Mouse (Mus musculus): ENCODE measurements at regions not wholly inside any gene's neighbourhood (a gene's known extent, or its start where the extent isn't known, plus 50 kb on each side); places are given as distances from the start of the nearest gene placed in this dataset.

DNA sequence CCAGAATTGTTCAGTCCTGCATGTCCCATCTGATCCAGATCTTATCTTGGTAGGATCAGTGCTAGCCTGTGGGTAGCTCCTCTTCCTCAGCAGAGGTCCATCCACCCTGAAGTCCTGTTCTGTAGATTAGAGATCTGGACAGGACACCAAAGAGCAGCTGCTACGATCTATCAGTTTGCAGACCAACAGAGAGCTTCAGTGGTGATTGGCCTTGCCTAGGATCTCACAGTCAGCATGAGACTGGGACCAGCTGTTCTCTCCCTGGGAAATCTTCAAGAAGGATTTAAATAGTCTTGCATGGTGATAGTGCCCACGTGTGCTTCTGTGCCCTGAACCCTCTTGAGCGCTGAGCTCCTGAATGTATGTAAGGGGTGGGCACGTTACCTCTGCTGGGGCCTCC, 178.4 kb upstream of the Sulf2 start:
- Histone ChIP-seq H3K4me3 (ENCODE audit: inconsistent target) (no peak overlapping the region), H3K27ac (no peak overlapping the region), H3K79me2 (ENCODE audit: inconsistent target) (no peaks in the 10 kb centered on the region), H3K36me3 (ENCODE audit: inconsistent target) (no peaks in the 10 kb centered on the region)
- WGBS (ENCODE audit: missing documents) = 94% methylated on average over 4 of the region's 4 CpGs

DNA sequence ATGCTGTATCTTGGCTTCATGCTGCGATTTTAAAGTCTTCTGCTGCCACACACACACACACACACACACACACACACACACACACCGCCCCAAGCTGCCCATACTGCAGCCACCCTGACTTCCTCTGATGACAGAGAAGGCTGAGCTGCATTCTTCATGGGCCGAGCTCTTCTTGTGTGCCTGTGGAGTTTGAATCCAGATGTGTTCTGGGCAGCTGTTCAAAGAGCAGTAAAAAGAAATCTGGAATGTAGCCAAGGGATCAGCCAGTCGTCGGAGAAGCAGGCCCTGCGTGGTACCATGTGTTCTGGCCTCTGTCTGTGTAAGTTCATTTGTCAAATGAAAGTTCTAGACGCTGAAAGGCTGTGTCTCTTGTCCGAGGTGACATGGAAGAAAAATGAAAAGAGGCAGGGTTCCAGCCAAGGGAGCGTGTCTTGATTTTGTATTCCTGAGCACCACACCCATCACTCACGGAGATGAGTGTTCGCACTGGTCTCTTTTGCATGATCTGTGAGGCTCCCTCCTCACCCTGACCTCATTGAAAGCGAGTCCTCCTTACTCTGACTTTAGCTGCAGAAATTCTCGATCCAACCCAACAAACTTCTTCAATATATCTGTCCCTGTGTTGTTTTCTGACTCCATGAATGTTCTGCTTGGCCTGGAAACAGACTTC, 177.4 kb upstream of the Sulf2 start:
- H3K36me3 ChIP-seq (ENCODE audit: inconsistent target) = no peaks in the 10 kb centered on the region
- H3K27ac ChIP-seq = no peak overlapping the region
- H3K79me2 ChIP-seq (ENCODE audit: inconsistent target) = no peaks in the 10 kb centered on the region
- WGBS (ENCODE audit: missing documents) = 68% methylated on average over 13 of the region's 13 CpGs
- no peak overlapping the region for H3K4me3 ChIP-seq (ENCODE audit: inconsistent target)

DNA sequence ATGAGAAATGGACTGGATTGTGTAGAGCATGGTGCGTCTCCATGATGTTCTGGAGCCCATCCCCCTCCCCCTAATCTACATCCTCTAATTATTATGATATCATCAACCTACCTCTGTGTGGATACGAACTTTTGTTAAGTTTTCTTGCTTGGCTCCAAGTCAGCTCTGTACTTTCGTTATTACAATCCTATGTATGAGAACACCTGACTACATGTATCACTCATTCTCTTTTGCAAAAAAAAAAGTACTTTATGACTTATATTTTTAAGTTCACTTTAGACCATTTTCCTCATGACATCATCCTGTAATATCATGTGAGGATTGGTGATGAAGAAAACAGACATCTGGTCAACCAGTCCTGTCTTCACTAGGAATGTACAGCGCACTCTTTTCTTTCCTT, 175.7 kb upstream of the Sulf2 start:
- H3K79me2 ChIP-seq (ENCODE audit: inconsistent target) = no peaks in the 10 kb centered on the region
- H3K4me3 ChIP-seq (ENCODE audit: inconsistent target) = no peak overlapping the region
- H3K27ac ChIP-seq = no peak overlapping the region
- WGBS (ENCODE audit: missing documents) = 95% methylated on average over 4 of the region's 4 CpGs
- no peaks in the 10 kb centered on the region for H3K36me3 ChIP-seq (ENCODE audit: inconsistent target)

DNA sequence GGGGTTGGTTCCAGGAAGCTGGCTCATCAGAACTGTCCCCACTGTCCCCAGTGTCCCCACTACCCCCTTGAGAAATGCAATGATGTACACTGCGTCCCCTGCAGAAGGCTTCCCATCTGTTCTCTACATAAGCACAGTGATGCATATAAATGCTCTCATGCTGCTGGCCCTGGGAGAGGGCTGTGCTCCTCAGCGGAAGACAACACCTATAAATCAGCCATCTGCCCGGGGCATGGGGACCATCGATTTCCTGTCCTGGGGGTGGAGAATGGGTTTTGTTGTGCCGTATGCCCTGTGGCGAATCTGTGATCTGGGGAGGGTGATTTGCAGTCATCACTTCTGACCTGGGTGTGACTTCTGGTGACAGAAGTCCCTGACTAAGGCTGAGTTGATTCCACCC, 174.9 kb upstream of the Sulf2 start:
- WGBS (ENCODE audit: missing documents) = 45% methylated on average over 6 of the region's 6 CpGs
- Histone ChIP-seq H3K4me3 (ENCODE audit: inconsistent target) (no peak overlapping the region), H3K79me2 (ENCODE audit: inconsistent target) (no peaks in the 10 kb centered on the region), H3K36me3 (ENCODE audit: inconsistent target) (no peaks in the 10 kb centered on the region), H3K27ac (no peak overlapping the region)

DNA sequence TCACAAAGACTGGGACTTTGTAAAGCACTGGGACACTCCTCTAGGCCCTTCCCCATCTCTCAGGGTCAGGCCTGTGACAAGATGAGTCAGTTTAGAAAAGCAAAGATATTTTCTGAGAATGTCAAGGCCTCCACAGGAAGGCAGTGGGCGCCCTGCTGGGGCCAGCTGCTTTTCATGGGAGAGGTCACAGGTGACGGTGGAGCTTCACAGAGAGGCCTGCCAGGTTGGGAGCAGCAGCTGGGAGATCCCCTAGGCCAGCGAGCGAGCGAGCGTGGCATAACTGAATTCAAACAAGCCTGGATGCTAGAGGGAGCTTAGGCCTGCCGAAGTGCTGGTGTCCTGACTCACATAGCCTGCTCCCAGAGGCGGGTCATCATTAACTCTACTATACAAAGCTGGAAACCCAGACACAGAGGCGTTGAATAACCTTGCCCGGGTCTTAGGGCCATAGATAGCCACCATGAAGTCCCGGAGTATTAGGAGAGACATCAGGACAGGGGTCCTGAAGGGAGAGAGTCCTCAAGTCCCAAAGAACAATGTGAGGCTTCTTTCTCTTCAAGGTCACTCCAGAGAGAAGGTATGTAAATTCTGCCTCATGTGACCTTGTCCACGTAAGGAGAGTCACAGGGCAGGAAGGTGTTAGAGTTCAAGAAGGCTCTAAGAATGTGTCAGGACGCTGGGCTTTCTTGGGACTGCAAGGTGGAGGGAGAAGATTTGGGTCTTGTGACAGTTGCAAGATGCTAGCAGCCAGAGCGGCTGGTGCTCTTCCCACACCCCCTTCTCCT, 174.3 kb upstream of the Sulf2 start:
- Histone ChIP-seq H3K27ac (no peak overlapping the region), H3K36me3 (ENCODE audit: inconsistent target) (no peaks in the 10 kb centered on the region), H3K4me3 (ENCODE audit: inconsistent target) (no peak overlapping the region), H3K79me2 (ENCODE audit: inconsistent target) (no peaks in the 10 kb centered on the region)
- 95% methylated on average over 14 of the region's 14 CpGs for WGBS (ENCODE audit: missing documents)

DNA sequence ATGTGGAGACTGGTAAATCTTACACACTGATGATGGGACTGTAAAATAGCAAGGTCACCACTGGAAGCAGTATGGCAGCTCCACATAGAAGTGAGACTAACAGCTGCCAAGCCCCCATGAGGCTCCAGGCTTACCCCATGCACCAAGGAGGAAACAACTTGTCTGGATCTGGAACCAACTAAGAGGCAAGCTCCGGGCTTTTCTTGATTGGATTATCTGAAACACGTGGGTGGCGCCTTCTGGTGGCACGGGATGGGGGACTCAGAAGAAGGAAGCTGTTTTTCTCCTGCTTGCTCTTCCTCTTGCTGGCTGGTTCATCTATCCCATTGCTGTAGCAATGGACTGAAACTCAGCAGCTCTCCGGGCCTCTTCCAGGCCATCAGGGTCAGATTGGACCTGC, 171.5 kb upstream of the Sulf2 start:
- no peaks in the 10 kb centered on the region for H3K79me2 ChIP-seq (ENCODE audit: inconsistent target)
- H3K4me3 ChIP-seq (ENCODE audit: inconsistent target) = no peak overlapping the region
- H3K27ac ChIP-seq = no peak overlapping the region
- H3K36me3 ChIP-seq (ENCODE audit: inconsistent target) = no peaks in the 10 kb centered on the region
- WGBS (ENCODE audit: missing documents) = 71% methylated on average over 5 of the region's 5 CpGs

DNA sequence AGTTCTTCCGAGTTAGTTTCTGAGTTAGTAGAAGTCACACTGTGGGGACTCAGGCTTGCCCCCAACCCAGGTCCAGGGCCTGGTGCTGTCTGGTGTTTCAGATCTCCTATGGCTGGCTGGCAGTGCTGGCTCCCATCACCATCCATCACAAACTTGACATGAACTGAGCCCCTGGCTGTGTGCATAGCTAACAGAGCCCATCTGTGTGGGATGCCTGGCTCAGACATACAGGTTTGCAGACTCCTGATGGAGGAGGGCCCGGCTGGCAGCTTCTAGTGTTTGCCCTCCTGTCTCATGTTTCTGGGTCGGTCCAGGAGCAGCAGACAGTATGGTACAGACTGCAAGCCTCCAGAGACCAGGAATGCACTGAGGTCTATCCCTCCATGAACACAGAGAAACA, 169.5 kb upstream of the Sulf2 start:
- H3K27ac ChIP-seq = no peak overlapping the region
- H3K36me3 ChIP-seq (ENCODE audit: inconsistent target) = no peaks in the 10 kb centered on the region
- whole genome bisulfite sequencing (ENCODE audit: missing documents) = 100% methylated on average over 3 of the region's 3 CpGs
- no peak overlapping the region for H3K4me3 ChIP-seq (ENCODE audit: inconsistent target)
- H3K79me2 ChIP-seq (ENCODE audit: inconsistent target) = no peaks in the 10 kb centered on the region

DNA sequence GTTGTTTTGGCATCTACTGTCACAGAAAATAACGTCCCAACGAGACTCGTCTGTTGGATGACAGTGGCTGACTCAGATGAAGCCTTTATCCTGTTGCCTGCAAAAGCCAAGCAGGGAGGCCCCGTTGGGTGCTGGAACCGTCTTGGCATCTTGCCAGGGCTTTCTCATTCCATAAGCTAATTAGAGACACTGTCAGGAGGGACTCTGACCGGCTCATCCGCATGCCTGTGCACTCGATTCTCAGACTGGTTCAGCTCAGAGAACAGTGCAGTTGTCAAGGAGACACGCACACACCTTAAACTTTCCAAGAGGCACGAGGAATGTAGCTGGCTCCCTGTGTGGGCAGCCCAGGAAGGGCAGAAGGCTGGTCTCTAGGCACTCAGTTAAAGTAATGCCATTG, 169.0 kb upstream of the Sulf2 start:
- Histone ChIP-seq H3K27ac (no peak overlapping the region), H3K36me3 (ENCODE audit: inconsistent target) (no peaks in the 10 kb centered on the region), H3K79me2 (ENCODE audit: inconsistent target) (no peaks in the 10 kb centered on the region), H3K4me3 (ENCODE audit: inconsistent target) (no peak overlapping the region)
- 92% methylated on average over 10 of the region's 10 CpGs for WGBS (ENCODE audit: missing documents)

DNA sequence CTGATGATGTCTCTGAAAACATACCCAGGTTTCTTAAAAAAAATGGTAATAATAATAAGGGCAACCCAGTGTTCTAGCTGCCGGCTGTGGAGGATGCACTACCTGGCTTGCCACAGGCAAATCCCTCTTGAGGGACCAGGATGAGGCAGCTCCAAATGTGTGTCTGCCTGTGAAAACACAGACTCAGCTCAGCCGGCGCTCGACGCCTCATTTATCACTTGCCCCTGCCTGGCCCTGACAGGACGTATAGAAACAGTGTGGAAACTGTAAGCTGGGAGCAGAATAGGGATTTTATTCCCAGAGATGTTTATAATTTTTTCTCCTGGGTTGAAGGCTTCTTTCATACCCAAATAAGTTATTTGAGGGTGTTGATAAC, 167.2 kb upstream of the Sulf2 start:
- H3K79me2 ChIP-seq (ENCODE audit: inconsistent target) = no peaks in the 10 kb centered on the region
- H3K4me3 ChIP-seq (ENCODE audit: inconsistent target) = no peak overlapping the region
- no peak overlapping the region for H3K27ac ChIP-seq
- 99% methylated on average over 6 of the region's 6 CpGs for WGBS (ENCODE audit: missing documents)
- no peaks in the 10 kb centered on the region for H3K36me3 ChIP-seq (ENCODE audit: inconsistent target)

DNA sequence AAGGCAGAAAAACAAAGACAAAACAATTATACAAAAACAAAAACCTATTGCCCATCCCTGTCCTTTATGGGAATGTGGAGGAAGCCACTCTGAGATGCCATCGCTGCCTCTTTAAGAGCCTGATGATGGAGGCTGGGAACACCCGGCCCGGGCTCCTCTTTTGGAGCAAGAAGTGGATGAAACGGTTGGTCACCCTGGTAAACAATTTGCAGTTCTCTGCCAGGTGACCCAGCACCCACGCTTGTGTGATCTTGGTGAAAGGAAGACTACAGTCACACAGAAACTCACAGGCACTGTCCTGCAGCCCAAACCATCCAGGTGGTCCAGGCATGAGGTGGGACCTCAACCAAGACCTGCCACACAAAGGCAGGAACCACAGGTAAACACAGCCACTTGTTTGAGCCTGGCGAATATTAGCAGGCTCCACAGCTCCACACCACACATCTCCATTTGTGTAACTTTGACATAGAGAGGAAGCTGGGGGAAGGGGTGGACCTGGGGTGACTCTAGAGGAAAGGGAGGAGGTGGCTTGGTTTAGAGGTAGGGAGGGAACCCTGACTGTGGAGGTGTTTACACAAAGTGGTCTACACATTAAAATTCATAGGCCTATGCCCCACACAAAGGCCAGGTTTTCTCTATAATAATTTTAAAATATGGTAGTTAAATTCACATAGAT, 166.7 kb upstream of the Sulf2 start:
- no peak overlapping the region for H3K27ac ChIP-seq
- H3K79me2 ChIP-seq (ENCODE audit: inconsistent target) = no peaks in the 10 kb centered on the region
- H3K36me3 ChIP-seq (ENCODE audit: inconsistent target) = no peaks in the 10 kb centered on the region
- H3K4me3 ChIP-seq (ENCODE audit: inconsistent target) = no peak overlapping the region
- 73% methylated on average over 6 of the region's 6 CpGs for WGBS (ENCODE audit: missing documents)

DNA sequence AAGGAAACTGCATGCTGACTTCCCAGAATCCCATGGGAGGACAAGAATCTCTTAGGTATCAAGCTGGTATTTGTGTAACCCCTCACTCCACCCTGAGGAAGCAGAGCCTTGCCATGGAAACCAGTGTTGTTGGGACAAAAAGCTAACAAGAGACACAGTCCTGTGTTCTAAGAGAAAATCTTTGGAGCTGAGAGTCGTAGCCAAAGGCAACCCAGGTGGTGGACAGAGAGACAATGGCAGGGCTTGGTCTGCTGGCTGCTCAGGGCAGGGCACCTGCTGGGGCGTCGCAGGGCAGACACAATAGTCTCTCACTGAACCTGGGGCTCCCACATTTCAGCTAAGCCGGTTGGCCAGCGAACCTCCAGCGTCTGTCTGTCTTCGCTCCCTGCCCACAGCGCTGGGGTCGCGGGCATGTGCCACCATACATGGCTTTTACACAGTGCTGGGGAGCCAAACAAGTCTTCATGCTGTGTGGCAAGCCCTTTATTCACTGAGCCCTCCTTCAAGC, 161.0 kb upstream of the Sulf2 start:
- no peaks in the 10 kb centered on the region for H3K36me3 ChIP-seq (ENCODE audit: inconsistent target)
- H3K4me3 ChIP-seq (ENCODE audit: inconsistent target) = no peak overlapping the region
- WGBS (ENCODE audit: missing documents) = 86% methylated on average over 10 of the region's 10 CpGs
- no peaks in the 10 kb centered on the region for H3K79me2 ChIP-seq (ENCODE audit: inconsistent target)
- no peak overlapping the region for H3K27ac ChIP-seq

DNA sequence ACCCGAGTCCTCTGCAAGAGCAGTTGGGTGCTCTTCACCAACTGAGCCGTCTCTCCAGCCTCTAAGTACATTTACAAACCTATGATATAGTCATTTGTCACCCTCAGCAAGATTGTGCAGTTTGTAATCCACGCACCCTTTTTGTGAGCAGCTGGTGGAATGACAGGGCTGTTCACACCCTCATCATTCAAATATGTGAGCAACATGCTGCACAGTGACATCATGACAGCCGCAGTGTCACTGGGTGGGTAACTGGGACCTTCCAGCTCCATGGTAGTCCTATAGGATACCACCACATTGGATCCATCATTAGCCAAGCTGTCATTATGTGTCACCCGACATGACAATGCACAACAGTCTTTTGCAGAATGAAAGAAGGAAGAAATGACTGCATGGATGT, 155.0 kb upstream of the Sulf2 start:
- no peaks in the 10 kb centered on the region for H3K36me3 ChIP-seq (ENCODE audit: inconsistent target)
- H3K4me3 ChIP-seq (ENCODE audit: inconsistent target) = no peak overlapping the region
- no peaks in the 10 kb centered on the region for H3K79me2 ChIP-seq (ENCODE audit: inconsistent target)
- H3K27ac ChIP-seq = no peak overlapping the region
- WGBS (ENCODE audit: missing documents) = 95% methylated on average over 5 of the region's 5 CpGs

DNA sequence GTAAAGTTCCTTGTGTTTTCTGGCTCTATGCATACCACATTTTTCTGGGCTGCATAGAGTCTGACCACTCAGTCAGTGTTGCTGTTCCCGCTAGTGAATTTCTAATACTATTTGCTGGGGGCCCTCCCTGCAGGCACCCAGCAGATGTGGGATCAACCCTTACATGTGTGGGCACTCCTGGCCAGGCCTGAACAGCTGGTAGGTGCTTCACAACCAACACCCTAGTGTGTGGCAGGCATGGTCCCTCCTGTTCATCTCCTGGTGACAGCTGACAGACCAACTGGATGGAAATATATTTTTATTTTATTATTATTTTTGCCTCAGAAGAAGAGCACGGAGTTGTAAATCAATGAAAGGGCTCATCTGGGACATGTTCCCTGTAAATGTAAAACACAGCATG, 154.4 kb upstream of the Sulf2 start:
- Histone ChIP-seq H3K4me3 (ENCODE audit: inconsistent target) (no peak overlapping the region), H3K36me3 (ENCODE audit: inconsistent target) (no peaks in the 10 kb centered on the region), H3K79me2 (ENCODE audit: inconsistent target) (no peaks in the 10 kb centered on the region), H3K27ac (no peak overlapping the region)
- 100% methylated on average over 2 of the region's 2 CpGs for WGBS (ENCODE audit: missing documents)

DNA sequence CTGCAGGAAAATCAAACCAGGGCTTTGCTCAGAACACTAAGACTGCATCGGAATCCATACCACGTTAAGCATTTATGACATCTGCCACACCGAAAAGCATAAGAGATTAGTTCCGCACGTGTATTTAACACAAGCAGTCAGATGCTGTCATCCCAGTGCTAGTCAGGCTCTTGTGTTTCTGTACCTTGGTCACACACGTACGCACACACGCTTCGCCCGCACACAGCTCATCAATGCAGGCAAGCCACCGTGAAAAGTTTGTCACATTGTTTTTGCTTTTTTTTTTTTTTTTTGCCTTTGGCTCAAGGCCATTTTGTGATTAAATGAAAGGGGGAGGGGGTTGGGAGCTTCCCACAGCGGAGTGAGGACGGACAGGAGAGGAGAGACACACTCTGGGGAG, 152.1 kb upstream of the Sulf2 start:
- 89% methylated on average over 13 of the region's 13 CpGs for WGBS (ENCODE audit: missing documents)
- Histone ChIP-seq H3K79me2 (ENCODE audit: inconsistent target) (no peaks in the 10 kb centered on the region), H3K27ac (no peak overlapping the region), H3K36me3 (ENCODE audit: inconsistent target) (no peaks in the 10 kb centered on the region), H3K4me3 (ENCODE audit: inconsistent target) (no peak overlapping the region)
